Mouse (Mus musculus): ENCODE results near the gene P2ry12.

The P2ry12 gene

DNA sequence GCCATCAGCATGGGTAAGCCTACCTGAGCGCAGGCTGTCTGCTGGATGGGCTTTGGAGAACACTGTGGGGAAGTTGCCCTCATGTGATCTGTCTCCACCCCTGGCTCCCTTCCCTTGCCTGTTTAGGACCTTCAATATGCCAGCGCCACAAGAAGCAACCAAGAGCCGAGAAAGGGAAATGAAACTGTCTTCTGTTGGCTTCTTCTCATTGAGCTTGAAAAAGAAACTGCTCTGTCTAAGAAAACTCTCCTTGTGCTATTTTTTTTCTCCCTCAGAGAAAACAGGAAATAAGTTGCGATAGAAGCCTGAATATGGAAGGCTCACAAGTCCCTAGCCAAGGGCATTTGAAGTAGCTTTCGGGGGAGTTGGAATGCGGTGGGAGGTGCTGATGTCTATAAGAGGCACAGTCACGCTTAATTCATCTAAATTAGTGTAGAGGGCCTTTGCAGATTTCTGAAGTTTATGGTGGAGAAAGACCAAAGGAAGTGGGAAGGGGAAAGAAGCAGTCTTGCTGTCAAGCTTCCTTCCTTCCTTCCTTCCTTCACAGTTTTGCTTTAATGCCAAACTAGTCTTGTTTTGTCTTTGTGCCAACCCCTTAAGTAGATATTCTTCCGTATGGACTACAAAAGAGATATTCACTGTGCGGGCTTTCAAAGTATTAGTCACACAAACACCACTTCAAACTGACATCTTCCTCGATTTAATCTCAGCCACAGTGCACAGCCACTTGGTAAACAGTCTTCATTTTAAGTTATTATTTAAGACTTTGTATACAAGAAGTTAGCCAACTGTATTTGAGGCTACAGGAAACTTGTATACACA, 33.7 kb downstream of the P2ry12 start:
- peak; percentile 57 for DNase-seq

DNA sequence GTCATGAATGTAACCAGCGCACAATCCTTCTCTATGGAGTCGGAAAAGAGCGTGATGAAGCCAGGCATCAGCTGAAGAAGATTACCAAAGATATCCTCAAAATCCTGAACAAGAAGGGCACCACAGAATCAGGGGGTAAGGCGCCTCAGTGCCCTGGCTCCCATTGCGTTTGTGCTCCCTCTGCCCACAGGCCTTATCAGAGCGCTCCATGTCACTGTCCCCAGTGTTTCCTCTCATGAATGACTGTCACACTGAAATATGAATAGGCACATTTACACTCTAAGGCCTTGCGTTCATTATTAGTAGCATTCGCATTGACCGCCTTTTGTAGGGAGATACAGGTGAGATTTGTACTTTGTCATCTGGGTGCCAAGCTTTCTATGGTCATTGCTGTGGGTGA, 35.0 kb downstream of the P2ry12 start:
- DNase-seq = no peak

DNA sequence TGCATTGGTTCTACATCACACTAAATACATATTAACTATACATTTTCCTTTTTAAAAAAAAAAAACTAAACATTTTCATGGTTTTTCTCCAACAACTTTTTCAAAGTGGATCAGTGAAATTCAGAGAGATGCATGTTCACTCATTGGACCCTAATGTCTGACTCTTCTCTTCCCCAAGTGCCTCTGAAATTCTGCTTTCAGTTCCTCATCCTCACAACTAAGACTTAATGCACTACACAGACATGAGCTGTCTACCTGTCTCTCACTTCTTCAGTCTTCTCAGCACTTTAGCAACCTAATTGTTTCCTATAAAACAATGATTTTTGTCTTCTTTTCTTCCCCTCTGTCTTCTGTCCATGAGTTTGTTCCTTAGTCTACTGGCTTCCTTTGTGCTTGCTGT, 37.3 kb downstream of the P2ry12 start:
- no peak for DNase-seq

DNA sequence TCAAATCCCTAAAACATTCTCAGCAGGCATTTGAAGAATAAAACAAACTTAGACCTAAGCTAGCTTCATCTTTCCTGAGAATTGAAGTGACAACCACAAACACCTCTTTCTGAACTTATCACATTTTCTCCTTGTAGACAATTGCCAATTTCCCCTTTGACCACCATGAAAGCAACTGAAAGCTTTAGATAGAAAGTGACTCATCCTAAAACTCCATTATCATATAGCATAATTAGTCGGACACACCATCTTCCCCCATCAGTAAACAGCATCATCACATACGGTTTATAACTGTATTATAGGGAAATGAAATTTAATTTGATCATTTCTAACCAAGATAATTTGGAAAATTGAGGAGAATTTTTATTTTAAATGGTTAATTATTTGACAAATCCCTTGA, 40.4 kb downstream of the P2ry12 start:
- no peak for DNase-seq

DNA sequence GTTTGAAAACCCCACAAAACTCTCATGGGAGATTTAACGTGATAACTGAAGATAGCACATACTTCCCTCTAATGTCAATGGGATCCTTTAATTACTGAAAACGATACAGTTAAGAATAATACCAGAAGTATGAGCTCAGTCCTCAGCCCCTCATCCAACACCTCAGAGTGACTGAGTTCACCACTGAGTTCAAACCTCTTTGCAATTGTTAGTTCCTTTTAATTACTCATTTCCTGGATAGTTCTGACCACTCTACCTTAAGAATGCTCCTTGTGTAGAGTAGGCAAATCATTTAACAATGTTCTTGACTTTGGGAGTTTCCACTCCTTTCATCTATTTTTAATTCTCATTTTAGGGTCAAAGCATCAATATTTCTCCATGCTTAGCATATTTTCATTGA, 43.3 kb downstream of the P2ry12 start:
- no peak for DNase-seq

DNA sequence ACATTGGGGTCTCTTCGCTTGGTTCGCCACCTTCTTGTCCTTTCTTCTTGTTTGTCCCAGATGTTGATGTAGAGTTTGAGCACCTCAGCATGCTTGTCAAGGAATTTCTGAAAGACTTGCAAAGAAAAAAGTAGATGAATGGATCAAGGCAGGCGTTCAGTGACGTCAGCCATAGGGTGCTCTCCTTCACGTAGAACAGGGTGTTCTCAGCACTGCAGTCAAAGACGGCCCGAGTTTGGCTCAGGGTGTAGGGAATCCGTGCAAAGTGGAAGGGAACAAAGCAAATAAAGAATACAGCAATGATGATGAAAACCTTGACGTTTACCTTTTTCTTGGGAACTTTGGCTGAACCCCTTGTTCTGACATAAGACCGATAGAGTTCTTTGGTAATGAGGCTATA, 45.5 kb downstream of the P2ry12 start:
- no peak for DNase-seq

DNA sequence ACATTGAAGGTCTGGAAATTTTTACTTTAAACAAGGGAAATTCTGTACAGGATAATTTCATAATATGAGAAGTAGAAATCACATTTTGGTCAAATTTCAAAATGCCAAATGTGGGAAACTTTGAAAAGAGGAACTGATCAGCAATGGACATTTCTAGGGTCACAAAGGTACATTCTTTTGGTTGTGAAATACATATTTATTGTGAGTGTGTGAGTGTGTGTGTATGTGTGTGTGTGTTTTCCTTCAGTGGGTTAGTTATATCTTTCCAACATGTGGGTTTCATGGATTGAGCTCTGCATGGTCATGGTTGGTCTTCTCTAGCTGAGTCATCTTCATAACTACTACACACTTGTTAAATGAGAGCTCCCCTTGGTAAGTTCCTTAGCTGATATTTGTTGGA, 50.3 kb downstream of the P2ry12 start:
- no peak for DNase-seq

DNA sequence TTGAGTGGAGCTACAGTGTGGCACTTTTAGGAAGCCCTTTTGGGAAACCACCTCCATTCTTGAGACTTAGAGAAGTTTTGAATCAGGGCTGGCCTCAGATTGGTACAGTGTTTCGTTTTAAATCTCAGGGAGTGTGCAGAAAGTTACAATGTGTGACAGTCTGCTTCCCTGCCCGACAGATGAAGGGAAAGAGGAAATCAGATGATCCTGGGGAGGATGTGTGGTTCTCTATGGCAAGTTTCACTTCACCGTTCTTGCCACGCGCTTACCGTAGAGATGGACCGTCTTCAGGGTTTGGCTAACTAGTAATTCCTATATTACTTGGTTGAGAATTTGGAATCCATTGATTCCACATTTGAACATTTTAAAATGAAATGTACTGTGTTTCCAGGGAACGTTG, 50.9 kb downstream of the P2ry12 start:
- DNase-seq = no peak

DNA sequence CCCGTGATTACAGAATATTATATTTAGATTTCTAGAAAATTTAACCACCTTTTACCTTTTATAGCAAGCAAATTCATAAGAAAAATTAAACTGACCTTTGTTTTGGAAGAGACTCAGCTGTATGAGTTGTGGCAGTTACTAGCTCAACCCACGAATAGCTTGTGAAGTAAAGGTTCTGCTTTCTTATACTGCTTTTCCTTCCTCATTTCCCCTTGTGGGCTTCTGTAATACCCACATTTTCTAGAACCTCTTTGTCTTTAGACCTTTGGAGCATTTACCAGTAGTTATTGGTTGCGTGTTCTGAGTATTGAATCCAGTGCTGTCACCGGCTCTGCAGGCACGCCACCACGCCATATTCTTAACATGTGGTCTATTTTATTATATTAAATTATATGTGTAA, 51.9 kb downstream of the P2ry12 start, which contains the start of gene P2ry13:
Gene P2ry13 (minus strand): TSS at position 156 of the 400 bp plus-strand sequence.
- no peak for DNase-seq

DNA sequence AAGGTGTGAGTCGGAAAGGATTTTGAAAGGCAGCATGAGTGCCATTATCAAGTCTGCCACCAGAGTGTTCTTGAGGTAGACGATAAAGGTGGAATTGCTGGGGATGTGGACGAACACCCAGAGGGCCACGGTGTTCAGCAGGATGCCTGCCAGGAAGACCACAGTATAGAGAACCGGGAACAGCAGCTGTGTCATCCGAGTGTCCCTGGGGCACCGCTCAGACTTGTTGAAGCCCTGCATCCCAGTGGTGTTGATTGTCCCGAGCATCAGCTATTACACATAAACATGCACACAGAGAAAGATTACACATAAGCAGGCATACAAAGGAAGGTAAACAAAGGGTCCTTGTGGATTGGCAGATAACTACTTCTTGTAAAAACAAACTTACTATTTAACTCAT, 52.6 kb downstream of the P2ry12 start:
- DNase-seq = no peak

DNA sequence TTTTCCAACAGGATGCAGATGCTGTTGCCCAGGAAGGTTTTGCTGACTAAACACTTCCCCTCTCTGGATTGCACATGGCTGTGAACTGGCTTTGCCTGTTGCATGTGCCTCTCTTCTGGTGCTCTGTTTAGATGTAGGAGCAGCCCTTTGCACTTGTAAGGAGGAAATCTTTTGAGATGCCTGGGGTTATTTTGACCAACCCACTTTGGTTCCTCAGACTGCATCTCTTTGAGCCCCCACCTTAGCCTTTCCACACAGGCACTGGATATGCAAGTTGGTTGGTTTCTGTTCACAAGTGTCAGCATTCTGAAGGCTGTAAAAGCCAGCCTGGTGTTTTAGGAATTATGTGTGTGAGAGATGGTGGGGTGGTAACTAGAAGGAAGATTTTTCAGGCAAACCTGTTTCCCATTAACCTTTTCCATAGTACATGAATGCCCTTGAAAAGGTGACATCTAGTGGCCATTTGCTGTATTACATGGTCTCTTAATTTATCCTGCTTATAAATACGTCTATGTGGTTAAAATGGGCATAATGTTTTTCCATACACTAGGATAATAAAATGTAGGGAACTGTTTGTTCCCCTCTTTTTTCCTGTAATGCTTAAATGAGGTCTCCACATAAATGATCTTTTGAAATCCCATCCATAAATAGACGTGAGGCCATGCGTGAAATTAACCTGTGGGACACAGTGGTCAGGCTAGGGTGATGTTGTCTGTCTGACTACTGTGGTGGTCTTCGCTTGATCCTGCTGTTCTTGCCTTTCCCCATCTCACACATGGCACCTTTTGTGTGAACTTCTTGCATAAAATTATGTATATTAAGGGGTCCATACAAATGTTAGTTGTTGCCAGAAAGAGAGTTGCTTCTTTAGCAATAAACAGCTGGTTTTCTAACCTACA, 53.8 kb downstream of the P2ry12 start:
- DNase-seq = peak; percentile 71

DNA sequence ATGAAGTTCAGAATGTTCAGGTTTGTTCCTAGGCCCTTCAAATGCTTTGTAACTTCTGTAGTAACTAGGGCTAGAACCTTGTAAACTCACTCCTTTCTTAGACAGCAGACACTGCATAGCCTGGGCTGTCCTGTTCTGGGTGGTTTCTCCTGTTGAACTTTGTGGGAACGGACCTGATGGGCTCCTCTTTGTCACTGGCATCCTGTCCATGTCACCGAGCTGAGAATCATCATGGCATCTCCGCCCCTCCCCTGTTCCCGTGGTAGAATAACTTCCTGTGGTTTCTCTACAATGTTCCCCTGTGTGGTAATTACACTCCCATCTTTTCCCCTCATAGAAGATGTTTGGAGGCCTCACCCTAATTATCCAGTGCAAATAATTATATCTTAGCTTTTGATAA, 56.7 kb downstream of the P2ry12 start:
- no peak for DNase-seq

DNA sequence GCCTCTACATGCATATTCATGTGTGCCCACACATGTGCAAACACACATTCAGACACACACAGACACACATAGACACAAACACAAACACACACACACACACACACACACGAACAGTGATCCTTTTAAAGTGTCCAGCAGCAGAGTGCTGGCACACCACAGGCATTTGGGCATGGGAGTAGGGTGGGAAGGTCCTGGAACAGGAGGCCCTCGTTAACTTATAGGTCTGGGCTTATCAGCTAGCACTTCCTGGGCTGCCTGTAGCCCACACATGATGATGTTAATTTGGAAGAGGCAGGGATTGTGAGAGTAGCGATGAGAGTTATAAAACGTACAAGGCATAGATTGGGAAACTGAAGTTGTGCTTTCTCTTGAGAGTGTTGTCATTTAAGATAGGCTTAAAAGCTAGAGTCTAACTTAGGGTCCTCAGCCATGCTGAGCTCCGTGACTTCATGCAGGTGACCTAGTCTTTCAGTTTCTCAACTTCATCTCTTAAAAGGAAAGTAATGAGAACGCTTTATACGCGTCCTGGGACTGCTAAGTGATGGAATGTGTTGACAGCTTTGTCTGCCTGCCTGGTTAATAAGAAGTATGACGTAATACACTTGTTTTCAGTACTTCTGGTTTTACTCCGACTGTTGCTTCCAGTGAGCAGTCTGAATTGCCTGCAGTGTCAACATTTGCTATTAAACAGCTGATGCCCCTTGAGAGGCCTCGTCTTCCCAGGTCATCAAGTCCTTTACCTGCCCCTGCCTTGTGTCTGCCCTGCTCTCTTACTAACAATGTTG, 57.8 kb downstream of the P2ry12 start:
- no peak for DNase-seq

DNA sequence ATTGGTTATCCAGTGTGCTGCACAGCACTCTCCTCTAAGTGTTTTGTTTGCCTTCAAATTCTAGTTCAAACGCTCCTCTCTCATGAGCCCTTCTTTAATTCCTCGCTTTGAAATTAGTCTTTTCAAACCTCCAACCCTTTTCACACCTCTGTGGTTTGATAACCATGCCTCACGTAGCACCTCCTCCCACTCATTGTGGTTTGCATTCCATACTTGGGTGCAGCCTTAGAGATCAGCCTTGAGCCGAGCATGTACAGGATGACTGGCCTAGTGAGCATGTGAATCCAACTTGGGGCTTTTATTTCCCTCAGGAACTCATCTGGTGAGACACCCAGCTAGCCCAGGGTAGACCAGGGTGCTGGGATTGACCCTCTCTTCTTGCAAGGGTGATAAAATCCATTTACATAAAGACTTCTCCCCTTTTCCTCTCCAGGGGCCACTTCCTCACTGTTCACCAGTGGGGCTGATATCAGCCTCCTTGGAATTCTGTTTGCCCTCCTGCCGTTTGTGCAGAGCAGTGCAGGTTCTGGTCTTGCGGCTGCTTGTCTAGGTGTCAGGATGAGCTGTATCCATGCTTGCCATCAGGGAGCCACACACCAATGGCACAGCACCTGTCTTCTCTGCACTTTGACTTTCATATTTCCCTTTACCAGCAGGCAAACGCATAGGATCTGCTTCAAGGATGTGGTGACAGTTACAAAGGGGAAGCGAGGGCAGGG, 58.7 kb downstream of the P2ry12 start:
- DNase-seq = peak; percentile 31

DNA sequence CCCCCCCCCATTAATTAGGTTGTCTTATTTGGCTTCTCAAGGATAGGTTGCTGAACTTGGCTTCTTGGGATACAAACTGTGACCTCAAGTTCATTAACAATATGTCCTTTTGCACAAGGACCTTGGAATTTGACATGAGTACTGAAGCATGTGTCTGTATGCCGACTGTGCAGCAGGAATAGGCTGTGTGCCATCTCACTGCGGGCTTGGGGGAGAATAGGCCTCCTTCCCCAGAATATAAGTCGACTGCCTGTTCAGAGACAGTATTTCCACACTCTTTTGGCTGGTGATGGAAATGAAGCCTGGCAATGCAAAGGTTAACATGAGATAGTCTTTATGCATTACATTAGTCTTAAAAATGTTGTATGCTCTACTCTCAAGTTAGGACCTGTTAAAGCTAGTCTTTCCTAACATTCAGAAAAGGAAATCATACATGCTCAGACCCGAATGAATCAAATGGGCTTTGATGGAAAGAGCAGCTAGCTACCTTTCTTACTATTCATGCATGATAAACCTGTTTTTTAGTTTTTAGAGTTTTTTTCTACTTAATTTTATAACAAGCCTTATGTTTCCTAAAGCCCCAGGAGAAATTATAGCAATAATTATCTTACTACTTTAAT, 65.2 kb downstream of the P2ry12 start:
- DNase-seq = no peak

DNA sequence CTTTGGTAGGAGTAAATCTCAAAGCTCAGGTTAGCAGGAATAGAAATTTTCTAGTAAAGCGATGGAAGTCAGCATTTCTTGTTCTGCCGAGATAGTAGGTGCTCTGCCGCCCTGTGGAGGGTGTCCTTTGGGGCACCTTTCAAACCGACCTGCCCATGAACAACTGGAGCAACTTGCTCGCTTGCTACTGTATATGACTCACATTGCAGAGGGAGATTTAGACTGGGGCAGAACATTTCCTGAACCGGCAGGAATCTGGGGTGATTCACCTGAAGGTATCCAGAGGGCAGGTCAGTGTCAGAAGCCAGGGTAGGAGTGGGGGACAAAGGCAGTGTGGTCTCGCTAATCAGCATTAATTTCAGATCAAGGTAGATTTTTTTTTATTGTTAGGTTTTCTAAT, 67.7 kb downstream of the P2ry12 start, which contains the start of gene Gpr87:
Gene Gpr87 (minus strand): TSS at position 167 of the 400 bp plus-strand sequence.
- DNase-seq = no peak

DNA sequence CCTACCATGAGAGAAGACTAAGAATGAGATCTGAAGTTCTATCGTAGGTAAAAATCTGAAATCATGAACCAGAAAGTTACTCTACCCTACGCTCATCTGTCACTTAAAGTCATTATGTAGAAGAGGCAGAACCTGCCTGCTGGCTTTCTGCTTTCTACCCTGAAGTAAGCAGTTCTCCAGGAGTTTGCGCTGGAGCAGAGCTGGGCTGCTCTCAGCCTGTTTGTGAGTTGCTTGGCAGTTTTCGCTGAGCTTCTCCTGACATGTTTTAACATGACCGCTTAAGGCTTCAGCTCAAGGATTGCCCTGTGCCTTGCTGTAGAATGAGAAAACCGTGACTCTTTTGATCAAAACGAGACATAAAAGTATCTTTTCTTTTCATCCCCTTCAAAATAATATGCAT, 68.6 kb downstream of the P2ry12 start:
- DNase-seq = no peak

DNA sequence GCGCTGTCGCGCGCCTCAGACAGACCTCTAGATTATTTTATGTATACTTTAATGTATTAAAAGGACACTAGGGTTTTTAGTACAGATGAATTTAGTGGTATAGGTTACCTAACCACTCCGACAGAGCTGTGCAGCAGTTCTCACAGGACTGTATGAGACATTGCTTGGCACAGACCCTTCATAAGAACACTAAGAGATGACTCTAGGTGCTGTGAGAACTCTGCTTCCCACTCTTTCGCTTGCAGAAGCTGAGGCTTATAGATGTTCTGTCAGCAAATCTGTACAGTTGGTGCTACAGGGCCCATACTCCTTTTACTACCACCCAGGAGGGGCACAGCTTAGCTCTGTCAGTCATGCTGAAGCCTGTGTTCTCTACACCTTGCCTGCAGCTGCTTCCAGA, 71.0 kb downstream of the P2ry12 start:
- no peak for DNase-seq

DNA sequence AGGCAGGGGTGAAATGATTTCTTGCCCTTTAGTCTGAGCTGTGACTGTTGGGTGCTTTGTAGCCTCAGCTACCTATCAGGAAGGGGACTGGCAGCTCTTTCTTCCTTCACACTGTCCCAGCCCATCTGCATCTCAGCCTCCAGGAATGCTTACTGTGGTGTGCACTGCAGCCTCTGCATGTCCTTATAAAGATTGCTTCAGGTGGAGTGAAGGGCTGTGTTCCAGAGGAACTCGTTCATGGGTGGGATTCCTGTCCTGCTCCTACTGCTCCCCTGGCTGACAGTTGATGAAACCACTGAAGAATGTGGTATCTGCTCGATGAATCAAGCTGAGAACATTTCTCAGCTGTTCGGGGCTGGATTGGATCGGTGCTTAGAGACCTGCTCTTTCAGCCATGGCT, 75.3 kb downstream of the P2ry12 start:
- DNase-seq = no peak

DNA sequence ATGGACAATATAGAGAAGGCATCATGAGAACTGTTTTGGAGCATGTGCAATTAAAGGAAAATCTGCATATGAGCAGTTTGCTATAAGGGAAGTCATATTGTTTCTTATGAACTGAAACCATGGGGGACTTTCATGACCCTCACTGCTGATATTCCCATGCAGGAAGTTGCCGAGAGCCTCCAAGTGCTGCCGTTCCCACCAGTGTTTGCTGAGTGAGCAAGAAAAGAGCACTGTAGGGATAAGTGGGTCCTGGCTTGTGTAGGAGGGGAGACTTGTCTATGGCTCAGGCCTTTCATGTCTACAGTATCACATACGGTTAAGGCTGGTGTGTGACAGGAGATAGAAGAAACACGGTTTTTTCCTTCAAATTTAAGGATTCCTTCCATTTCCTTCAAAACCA, 77.0 kb downstream of the P2ry12 start:
- DNase-seq = no peak

DNA sequence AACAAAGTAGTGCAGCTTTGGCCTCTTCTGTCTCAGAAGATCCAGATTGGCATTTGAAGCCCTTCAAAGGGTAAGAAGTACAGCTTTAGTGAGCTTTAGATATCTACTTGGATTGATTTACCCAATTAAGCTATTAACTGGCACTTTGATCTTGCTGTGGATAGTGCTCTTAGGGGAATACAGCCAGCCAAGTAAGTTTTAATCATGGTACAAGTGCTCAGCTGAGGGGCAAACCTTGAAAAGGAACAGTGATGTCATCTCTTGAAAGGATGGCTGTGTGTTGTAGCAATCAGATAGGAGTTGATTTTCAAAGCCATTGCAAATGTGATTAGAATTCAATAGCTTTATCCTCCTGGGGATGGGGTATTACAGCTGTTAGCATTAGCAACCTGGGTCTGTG, 80.5 kb downstream of the P2ry12 start:
- DNase-seq = no peak

DNA sequence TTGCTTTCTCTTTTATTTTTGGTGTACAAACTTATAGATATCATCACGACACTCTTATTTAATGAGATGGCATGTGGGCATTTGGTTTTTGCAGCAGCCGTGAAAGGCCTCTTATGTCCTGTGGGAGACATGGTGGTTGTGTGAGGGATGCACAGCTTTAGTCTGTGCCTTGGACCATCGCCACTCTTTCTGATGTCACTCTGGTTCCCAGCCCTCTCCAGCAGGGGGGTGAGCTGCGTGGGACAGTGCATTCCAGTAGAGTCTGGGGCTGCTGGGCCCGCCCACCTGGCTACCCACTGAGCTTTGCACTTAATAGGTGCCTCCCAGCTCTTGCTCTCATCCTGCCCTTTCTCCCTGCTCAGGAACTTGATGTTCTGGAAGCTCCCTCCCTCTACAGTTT, 81.5 kb downstream of the P2ry12 start:
- DNase-seq = peak; percentile 49

All from lung, postnatal 10 days (tissue).